Mouse (Mus musculus) cerebellum, adult (tissue): Measurements from ENCODE around the gene Nbas.
A peak's percentile ranks its signal among the peaks of the same experiment; 100 is the strongest.

Source experiments
- ATAC-seq: cut with Nextera tagmentation; 2 replicates; pipeline ENCODE4 v1.9.2; 2017; ENCODE audit warnings: mild to moderate bottlenecking, moderate library complexity, mixed read lengths; ENCODE audit not compliant: insufficient number of reproducible peaks, low FRiP score, low TSS enrichment

Nbas gene

GRCm38 (mm10) chr12:13268826-13269449, at the start of gene Nbas:
Gene Nbas, plus strand, starts transcription at chr12:13269133.
- peak; percentile 84 for ATAC-seq

GRCm38 (mm10) chr12:13242453-13242852, 26.5 kb upstream of the Nbas start:
- ATAC-seq: no peak

GRCm38 (mm10) chr12:13248691-13249572, 20.0 kb upstream of the Nbas start, which contains the start of gene Ddx1:
Gene Ddx1, minus strand, starts transcription at chr12:13249213.
- ATAC-seq: peak; percentile 90

- ATAC-seq: no peak
Measured at GRCm38 (mm10) chr12:13249573-13249919, 19.4 kb upstream of the Nbas start.

- ATAC-seq: no peak
Measured at GRCm38 (mm10) chr12:13255068-13255467, 13.9 kb upstream of the Nbas start.

- ATAC-seq: no peak
Measured at GRCm38 (mm10) chr12:13255701-13256100, 13.2 kb upstream of the Nbas start.

- ATAC-seq: peak; percentile 13; the same call in 1 of the 2 replicates
Measured at GRCm38 (mm10) chr12:13268412-13268811, 521 bp upstream of the Nbas start.

GRCm38 (mm10) chr12:13269570-13270390, 847 bp downstream of the Nbas start:
- no peak for ATAC-seq

GRCm38 (mm10) chr12:13291453-13291852, 22.5 kb downstream of the Nbas start:
- ATAC-seq: no peak

GRCm38 (mm10) chr12:13293421-13293881, 24.5 kb downstream of the Nbas start:
- ATAC-seq: no peak

- ATAC-seq: no peak
Measured at GRCm38 (mm10) chr12:13303037-13303436, 34.1 kb downstream of the Nbas start.

- no peak for ATAC-seq
Measured at GRCm38 (mm10) chr12:13313966-13314365, 45.0 kb downstream of the Nbas start.

GRCm38 (mm10) chr12:13314384-13314783, 45.5 kb downstream of the Nbas start:
- no peak for ATAC-seq

- no peak for ATAC-seq
Measured at GRCm38 (mm10) chr12:13315081-13315480, 46.1 kb downstream of the Nbas start.

GRCm38 (mm10) chr12:13342535-13342934, 73.6 kb downstream of the Nbas start:
- ATAC-seq: no peak

GRCm38 (mm10) chr12:13356201-13356600, 87.3 kb downstream of the Nbas start:
- no peak for ATAC-seq

- ATAC-seq: peak; percentile 67; the same call in 1 of the 2 replicates
Measured at GRCm38 (mm10) chr12:13356769-13357168, 87.8 kb downstream of the Nbas start.

GRCm38 (mm10) chr12:13357229-13357628, 88.3 kb downstream of the Nbas start:
- no peak for ATAC-seq

GRCm38 (mm10) chr12:13358849-13359248, 89.9 kb downstream of the Nbas start:
- no peak for ATAC-seq

GRCm38 (mm10) chr12:13360183-13360811, 91.4 kb downstream of the Nbas start:
- ATAC-seq: peak; percentile 47; the same call in 1 of the 2 replicates
